Mouse (Mus musculus): ENCODE measurements around the gene Chmp3. TPM values are rescaled to one million over a fixed set of nuclear protein-coding genes. Genes with fewer than 3 reads are reported as not detected.

The Chmp3 gene
- 26.6 and 27.1 TPM in 2 replicates for polyA plus RNA-seq (2012; rRNA removed)

GRCm38 (mm10) chr6:71543686-71544499, at the start of gene Chmp3:
Gene Chmp3 (plus strand): TSS chr6:71543797.

Other genes with a start within 250 kb of the Chmp3 start
- gene Smyd1, start 221.6 kb upstream of the Chmp3 start, polyA plus RNA-seq (2012; rRNA removed), result 0.07 and 0.45 TPM in 2 replicates
- gene Cd8b1, start 221.0 kb upstream of the Chmp3 start, polyA plus RNA-seq (2012; rRNA removed), result not detected in 2 replicates
- gene Cd8a, start 170.4 kb upstream of the Chmp3 start, polyA plus RNA-seq (2012; rRNA removed), result not detected in 2 replicates
- gene Rmnd5a, start 103.2 kb upstream of the Chmp3 start, polyA plus RNA-seq (2012; rRNA removed), result 14.4 and 16.5 TPM in 2 replicates
- gene Rnf103, start 49.9 kb upstream of the Chmp3 start, polyA plus RNA-seq (2012; rRNA removed), result 5.2 and 5.7 TPM in 2 replicates
- 11.6 and 12.9 TPM in 2 replicates for gene Kdm3a, start 89.2 kb downstream of the Chmp3 start, polyA plus RNA-seq (2012; rRNA removed)
- gene Reep1, start 163.8 kb downstream of the Chmp3 start, polyA plus RNA-seq (2012; rRNA removed), result 2.1 and 2.3 TPM in 2 replicates

Measured in liver, embryonic 14 days (tissue).